Mouse (Mus musculus) lung, embryonic 14.5 days (tissue): ENCODE measurements around the gene Fkbpl. TPM values are rescaled to one million over a fixed set of nuclear protein-coding genes. Genes with fewer than 3 reads are reported as not detected.

Experiments
- ATAC-seq: fragments of 200-750 bp; cut with Nextera tagmentation; 2 replicates; pipeline ENCODE4 v1.8.0; 2017; ENCODE audit warnings: mild to moderate bottlenecking, moderate TSS enrichment, moderate library complexity; ENCODE audit not compliant: insufficient read depth
- DNase-seq: peaks from one replicate; pipeline ENCODE4 v3.0.0-alpha.2; 2015
- H3K27ac ChIP-seq: fragments of 300-500 bp; sonication (generic); 2 replicates; pipeline ENCODE4 v1.5.1; 2014; ENCODE audit warnings: low read depth, mild to moderate bottlenecking, moderate library complexity
- H3K27me3 ChIP-seq: fragments of 300-500 bp; sonication (generic); 2 replicates; pipeline ENCODE4 v1.6.1; 2014; ENCODE audit warnings: low read length, control low read depth; ENCODE audit not compliant: insufficient read depth
- H3K36me3 ChIP-seq: fragments of 300-500 bp; sonication (generic); 2 replicates; pipeline ENCODE4 v1.6.1; 2014; ENCODE audit warnings: control low read depth; ENCODE audit not compliant: insufficient read depth
- H3K4me1 ChIP-seq: fragments of 300-500 bp; sonication (generic); 2 replicates; pipeline ENCODE4 v1.6.1; 2014; ENCODE audit warnings: antibody characterized with exemption, control low read depth; ENCODE audit not compliant: insufficient read depth
- H3K4me2 ChIP-seq: fragments of 300-500 bp; sonication (generic); 2 replicates; pipeline ENCODE4 v1.6.1; 2014; ENCODE audit warnings: mild to moderate bottlenecking
- H3K4me3 ChIP-seq: fragments of 300-500 bp; sonication (generic); 2 replicates; pipeline ENCODE4 v1.5.1; 2014; ENCODE audit warnings: low read depth, low read length
- H3K9ac ChIP-seq: fragments of 300-500 bp; sonication (generic); 2 replicates; pipeline ENCODE4 v1.6.1; 2014
- H3K9me3 ChIP-seq: fragments of 300-500 bp; sonication (generic); 2 replicates; pipeline ENCODE4 v1.6.1; 2016; ENCODE audit warnings: low read depth, low read length, control low read depth
- CTCF ChIP-seq: IDR thresholded peaks from 2 replicates; pipeline ENCODE4 v1.5.1; 2016; ENCODE audit warnings: antibody characterized with exemption, low read depth
- whole genome bisulfite sequencing: fragments of 180-500 bp; shearing (Covaris S2); extraction: QIAGEN DNeasy Blood & Tissue Kit; methylation state at CpG from one replicate; pipeline ENCODE4 v1.1.7; 2014; 5-methylcytosine and 5-hydroxymethylcytosine counted together
- polyA plus RNA-seq: library from polyadenylated mRNA; unstranded; fragments of >200 nt; fragmentation: Nextera tagmentation; extraction: Ambion mirVana; gene quantifications from 2 replicates; pipeline ENCODE4 v1.2.1, GENCODE M21; 2014

Fkbpl gene
- polyA plus RNA-seq, 1 experiment from 2014 or later = 11.1 TPM

DNA sequence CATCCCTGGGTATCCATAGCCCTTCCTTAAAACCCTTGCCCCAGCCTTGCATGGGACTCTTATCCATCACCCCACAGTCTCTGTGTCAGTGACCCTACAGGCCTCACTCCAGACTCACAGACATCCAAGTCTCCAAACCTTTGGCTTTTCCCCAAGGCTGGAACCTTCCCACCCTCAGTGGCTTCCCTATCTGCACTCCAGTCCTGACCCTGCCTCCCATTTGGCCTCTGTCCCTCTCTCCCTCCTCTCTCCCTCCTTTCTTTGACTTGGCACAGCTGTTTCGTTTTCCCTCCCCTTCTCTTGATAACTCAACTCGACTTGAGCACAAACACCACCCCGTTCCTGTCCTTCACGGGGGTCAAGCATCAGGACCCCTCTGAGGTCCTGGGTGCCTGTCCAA, 45.9 kb downstream of the Fkbpl start:
- H3K27ac ChIP-seq = no peak overlapping the region
- H3K36me3 ChIP-seq = no peaks in the 10 kb centered on the region
- no peaks in the 10 kb centered on the region for H3K27me3 ChIP-seq
- DNase-seq = no peak
- H3K4me3 ChIP-seq = no peak overlapping the region
- ATAC-seq = no peak
- TF ChIP-seq CTCF = no peak
- no peak overlapping the region for H3K9ac ChIP-seq
- H3K4me1 ChIP-seq = peaks cover 10% of the 10 kb centered on the region
- no peak overlapping the region for H3K4me2 ChIP-seq
- no peaks in the 10 kb centered on the region for H3K9me3 ChIP-seq
- 29% methylated on average over 4 of the region's 4 CpGs for WGBS

DNA sequence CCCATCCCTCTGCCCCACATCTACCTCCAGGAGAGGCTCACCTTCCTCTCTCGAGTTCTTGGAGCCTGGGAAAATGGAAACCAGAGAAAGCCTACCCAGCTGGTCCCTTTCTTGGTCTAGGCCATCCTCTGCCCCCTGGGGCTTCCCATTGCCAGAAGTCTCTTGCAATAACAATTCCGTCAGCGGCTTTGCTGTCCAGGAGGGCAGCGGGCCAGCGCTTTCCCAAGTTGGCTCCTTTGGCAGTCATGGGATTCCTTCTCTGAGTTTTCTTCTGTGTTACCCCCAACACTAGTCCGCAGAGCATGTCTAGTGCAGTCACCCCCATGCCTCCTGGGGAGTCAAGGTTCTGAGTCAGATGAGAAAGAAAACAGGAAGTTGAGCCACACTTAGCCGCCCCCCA, 48.3 kb downstream of the Fkbpl start:
- Histone ChIP-seq H3K36me3 (no peaks in the 10 kb centered on the region), H3K4me1 (peaks cover 4% of the 10 kb centered on the region; the same call in 1 of the 2 replicates), H3K4me2 (no peak overlapping the region), H3K4me3 (no peak overlapping the region), H3K9me3 (no peaks in the 10 kb centered on the region), H3K9ac (no peak overlapping the region), H3K27ac (no peak overlapping the region), H3K27me3 (no peaks in the 10 kb centered on the region)
- 56% methylated on average over 7 of the region's 7 CpGs for WGBS
- no peak for TF ChIP-seq CTCF
- ATAC-seq (no peak), DNase-seq (no peak)

Other genes starting within 250 kb of the Fkbpl start
- gene BC051142, start 245.9 kb upstream of the Fkbpl start, polyA plus RNA-seq = 0.54 TPM in 1 of 2 replicates, not detected in the other
- not detected in 2 replicates for gene Btnl4, start 167.4 kb upstream of the Fkbpl start, polyA plus RNA-seq
- not detected in 2 replicates for gene Btnl6, start 127.4 kb upstream of the Fkbpl start, polyA plus RNA-seq
- gene Notch4, start 80.5 kb upstream of the Fkbpl start, polyA plus RNA-seq = 8.5 and 9.0 TPM in 2 replicates
- gene Gpsm3, start 55.0 kb upstream of the Fkbpl start, polyA plus RNA-seq = 13.6 and 14.5 TPM in 2 replicates
- 10.1 and 10.4 TPM in 2 replicates for gene Pbx2, start 53.5 kb upstream of the Fkbpl start, polyA plus RNA-seq
- gene Ager, start 46.9 kb upstream of the Fkbpl start, polyA plus RNA-seq = 64.7 and 74.6 TPM in 2 replicates
- gene Rnf5, start 41.1 kb upstream of the Fkbpl start, polyA plus RNA-seq = 78.7 and 84.9 TPM in 2 replicates
- 52.5 and 54.1 TPM in 2 replicates for gene Agpat1, start 40.5 kb upstream of the Fkbpl start, polyA plus RNA-seq
- gene Egfl8, start 28.8 kb upstream of the Fkbpl start, polyA plus RNA-seq = 1.5 and 2.1 TPM in 2 replicates
- 24.5 and 25.6 TPM in 2 replicates for gene Ppt2, start 16.3 kb upstream of the Fkbpl start, polyA plus RNA-seq
- gene Prrt1, start 15.2 kb upstream of the Fkbpl start, polyA plus RNA-seq = 0.14 TPM in 1 of 2 replicates, not detected in the other
- 66.5 and 74.8 TPM in 2 replicates for gene Atf6b, start 2.4 kb downstream of the Fkbpl start, polyA plus RNA-seq
- 0.38 and 0.45 TPM in 2 replicates for gene Tnxb, start 25.8 kb downstream of the Fkbpl start, polyA plus RNA-seq
- not detected in 2 replicates for gene C4b, start 99.1 kb downstream of the Fkbpl start, polyA plus RNA-seq
- gene Cyp21a1, start 159.8 kb downstream of the Fkbpl start, polyA plus RNA-seq = not detected in 2 replicates
- gene Stk19, start 192.2 kb downstream of the Fkbpl start, polyA plus RNA-seq = 22.2 and 25.0 TPM in 2 replicates
- 56.0 and 71.5 TPM in 2 replicates for gene Dxo, start 192.3 kb downstream of the Fkbpl start, polyA plus RNA-seq
- gene Skiv2l, start 205.4 kb downstream of the Fkbpl start, polyA plus RNA-seq = 44.6 and 50.3 TPM in 2 replicates
- 110 and 115 TPM in 2 replicates for gene Nelfe, start 205.6 kb downstream of the Fkbpl start, polyA plus RNA-seq
- 1.8 and 2.5 TPM in 2 replicates for gene Cfb, start 217.8 kb downstream of the Fkbpl start, polyA plus RNA-seq
- gene Zbtb12, start 234.7 kb downstream of the Fkbpl start, polyA plus RNA-seq = 0.81 and 1.2 TPM in 2 replicates
- not detected in 2 replicates for gene Gm20547, start 237.3 kb downstream of the Fkbpl start, polyA plus RNA-seq